Mouse (Mus musculus) heart, embryonic 14.5 days (tissue): Measurements from ENCODE around the gene Mamld1. TPM values are rescaled to one million over a fixed set of nuclear protein-coding genes. Genes with fewer than 3 reads are reported as not detected.
"Not testable (repeated sequence)": the region's sequence is repeated elsewhere in the genome, so short reads cannot be mapped to it uniquely, and the experiment has no call there.

Experiments
- ATAC-seq: fragments of 200-750 bp; cut with Nextera tagmentation; 2 replicates; pipeline ENCODE4 v1.8.0; 2017; ENCODE audit warnings: low read depth, moderate TSS enrichment; ENCODE audit not compliant: insufficient number of reproducible peaks, insufficient read depth, low FRiP score
- H3K27ac ChIP-seq, 2 experiments: fragments of 200-500 bp in 1 of 2; fragments of 300-500 bp in 1 of 2; sonication (generic) in 1 of 2; replicated peaks in 1 of 2; 2 replicates each; pipeline ENCODE4 v1.5.1; 2012 to 2014; ENCODE audit warnings: low read depth in 2 of 2, low read length in 2 of 2, control low read depth in 1 of 2, mild to moderate bottlenecking in 1 of 2, mixed read lengths in 1 of 2; ENCODE audit not compliant: control insufficient read depth in 1 of 2, insufficient read depth in 1 of 2
- H3K27me3 ChIP-seq: fragments of 300-500 bp; sonication (generic); 2 replicates; pipeline ENCODE4 v1.6.1; 2014; ENCODE audit warnings: mild to moderate bottlenecking, low read length, control low read depth; ENCODE audit not compliant: control insufficient read depth, insufficient read depth
- H3K36me3 ChIP-seq: fragments of 300-500 bp; sonication (generic); 2 replicates; pipeline ENCODE4 v1.6.1; 2014; ENCODE audit warnings: mild to moderate bottlenecking, control low read depth, low read length, mixed read lengths; ENCODE audit not compliant: control insufficient read depth, insufficient read depth
- H3K4me1 ChIP-seq, 2 experiments: fragments of 200-500 bp in 1 of 2; fragments of 300-500 bp in 1 of 2; sonication (generic) in 1 of 2; 2 replicates each; pipeline ENCODE4 v1.6.1; 2012 to 2014; ENCODE audit warnings: low read length in 2 of 2, control low read depth in 1 of 2, mixed read lengths in 1 of 2; ENCODE audit not compliant: control insufficient read depth in 2 of 2, insufficient read depth in 2 of 2
- H3K4me2 ChIP-seq: fragments of 300-500 bp; sonication (generic); 2 replicates; pipeline ENCODE4 v1.6.1; 2014; ENCODE audit warnings: mild to moderate bottlenecking, low read length
- H3K4me3 ChIP-seq, 2 experiments: fragments of 200-500 bp in 1 of 2; fragments of 300-500 bp in 1 of 2; sonication (generic) in 1 of 2; 2 replicates each; pipeline ENCODE4 v1.5.1; 2012 to 2014; ENCODE audit warnings: low read length in 2 of 2, mild to moderate bottlenecking in 2 of 2, control low read depth in 1 of 2, low read depth in 1 of 2, moderate library complexity in 1 of 2; ENCODE audit not compliant: control insufficient read depth in 1 of 2, insufficient read depth in 1 of 2
- H3K9ac ChIP-seq: fragments of 300-500 bp; sonication (generic); 2 replicates; pipeline ENCODE4 v1.6.1; 2014; ENCODE audit warnings: mild to moderate bottlenecking, low read length
- H3K9me3 ChIP-seq: fragments of 300-500 bp; sonication (generic); 2 replicates; pipeline ENCODE4 v1.6.1; 2016; ENCODE audit warnings: low read length, control low read depth; ENCODE audit not compliant: control insufficient read depth
- WGBS: fragments of 180-500 bp; shearing (Covaris S2); extraction: QIAGEN DNeasy Blood & Tissue Kit; methylation state at CpG from one replicate; pipeline ENCODE4 v1.1.7; 2014; 5-methylcytosine and 5-hydroxymethylcytosine counted together
- polyA plus RNA-seq: library from polyadenylated mRNA; unstranded; fragments of >200 nt; fragmentation: Nextera tagmentation; extraction: Ambion mirVana; gene quantifications from 2 replicates; pipeline ENCODE4 v1.2.1, GENCODE M21; 2014

Mamld1 gene
- 6.9 and 7.4 TPM in 2 replicates for polyA plus RNA-seq

DNA sequence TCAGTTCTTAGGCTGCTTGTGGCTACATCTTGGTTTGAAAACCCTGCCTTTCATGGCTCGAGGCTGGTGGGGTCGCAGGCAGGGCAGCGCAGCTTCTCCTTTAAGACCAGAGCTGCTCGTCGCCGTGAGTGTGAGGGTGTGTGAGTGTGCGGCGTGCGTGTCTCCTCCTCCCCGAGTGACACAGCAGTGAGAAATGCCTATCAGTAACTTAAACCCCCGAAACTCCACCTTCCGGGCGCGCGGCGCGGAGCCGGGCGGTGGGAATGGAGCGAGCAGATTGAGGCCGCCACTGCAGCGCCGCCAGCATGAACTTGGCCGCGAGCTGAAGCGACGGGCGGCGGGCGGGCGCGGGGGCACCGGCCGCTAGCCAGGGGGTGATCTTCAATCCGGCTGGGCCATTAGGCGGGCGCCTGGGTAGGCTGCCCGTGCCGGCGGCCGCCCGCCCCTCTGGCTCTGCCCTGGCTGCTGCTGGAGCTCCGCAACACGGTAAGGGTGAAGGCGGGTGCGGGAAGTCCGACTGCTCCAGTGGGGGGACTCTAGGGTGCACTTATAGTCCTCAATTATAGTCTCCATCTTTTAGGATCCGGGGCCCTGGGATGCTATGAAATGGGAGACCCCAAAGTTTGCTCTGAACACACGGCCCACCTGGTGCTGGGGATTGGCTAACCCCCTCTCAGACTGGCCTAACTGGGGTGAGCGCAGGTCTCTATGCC lies at the start of gene Mamld1:
TSS of gene Mamld1 (plus strand) at position 393 of the 713 bp plus-strand sequence.
- peaks cover 6% of the 10 kb centered on the region for H3K27me3 ChIP-seq
- H3K36me3 ChIP-seq, result no peaks in the 10 kb centered on the region
- H3K4me1 ChIP-seq, result peaks cover 5 to 6% of the 10 kb centered on the region in 2 experiments; a peak in 3 of 4 replicates
- peak within 1 kb of the TSS; percentile 74 for H3K9ac ChIP-seq
- peak; percentile 70 for ATAC-seq
- H3K4me3 ChIP-seq, result peak within 1 kb of the TSS; percentile 57 to 60
- 15% methylated on average over 36 of the region's 50 CpGs for WGBS
- H3K27ac ChIP-seq, result peak within 1 kb of the TSS in 1 of 2 experiments; percentile 55; a peak in 2 of 4 replicates
- peak within 1 kb of the TSS; percentile 75 for H3K4me2 ChIP-seq
- H3K9me3 ChIP-seq, result no peaks in the 10 kb centered on the region

DNA sequence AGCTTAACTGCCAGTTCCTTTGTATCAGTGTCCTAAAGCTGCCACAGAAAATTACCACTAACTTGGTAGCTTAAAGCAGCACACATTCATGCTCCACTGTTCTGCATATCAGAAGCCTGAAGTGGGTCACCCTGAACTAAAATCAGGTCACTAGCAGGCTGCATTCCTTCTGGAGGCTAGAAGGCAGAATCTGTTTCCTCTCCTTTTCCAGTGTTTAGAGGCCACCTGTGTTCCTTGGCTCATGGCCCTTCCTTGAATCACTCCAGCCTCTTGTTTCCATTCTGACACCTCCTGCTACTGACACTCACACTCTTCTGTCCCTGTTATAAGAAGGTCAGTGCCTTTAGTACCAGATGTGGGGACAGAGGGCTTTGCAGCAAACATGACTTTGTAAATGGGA lies 25.3 kb upstream of the Mamld1 start:
- Histone ChIP-seq H3K27ac (no peak overlapping the region), H3K36me3 (no peaks in the 10 kb centered on the region), H3K9ac (no peak overlapping the region), H3K4me1 (peaks cover 0 to 2% of the 10 kb centered on the region in 2 experiments; a peak in 1 of 4 replicates), H3K27me3 (no peaks in the 10 kb centered on the region), H3K4me3 (no peak overlapping the region), H3K4me2 (no peak overlapping the region), H3K9me3 (no peaks in the 10 kb centered on the region)
- no peak for ATAC-seq

DNA sequence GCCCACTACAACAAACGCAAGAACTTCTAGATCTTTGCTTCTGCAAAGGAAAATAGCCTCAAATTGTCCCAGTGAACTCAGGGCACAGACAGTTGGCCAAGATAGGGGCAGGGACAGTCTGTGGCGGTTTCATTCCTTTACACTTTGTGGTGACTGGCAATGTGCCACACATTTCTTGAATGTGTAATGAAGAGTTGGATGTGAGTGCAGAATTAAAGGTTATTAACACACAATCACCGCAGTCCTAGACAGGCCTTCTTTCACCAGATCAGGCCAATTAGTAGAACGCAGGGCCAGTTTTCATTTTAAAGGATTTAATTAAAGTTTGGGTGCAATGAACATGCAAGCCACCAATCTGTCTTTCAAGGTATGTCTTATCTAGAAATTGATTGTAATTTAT lies 22.0 kb upstream of the Mamld1 start:
- Histone ChIP-seq H3K27ac (no peak overlapping the region), H3K27me3 (no peaks in the 10 kb centered on the region), H3K9ac (no peak overlapping the region), H3K4me1 (peaks cover 0 to 2% of the 10 kb centered on the region in 2 experiments; a peak in 1 of 4 replicates), H3K36me3 (no peaks in the 10 kb centered on the region), H3K9me3 (no peaks in the 10 kb centered on the region), H3K4me3 (no peak overlapping the region), H3K4me2 (no peak overlapping the region)
- ATAC-seq, result no peak
- WGBS, result 74% methylated on average over 4 of the region's 4 CpGs

DNA sequence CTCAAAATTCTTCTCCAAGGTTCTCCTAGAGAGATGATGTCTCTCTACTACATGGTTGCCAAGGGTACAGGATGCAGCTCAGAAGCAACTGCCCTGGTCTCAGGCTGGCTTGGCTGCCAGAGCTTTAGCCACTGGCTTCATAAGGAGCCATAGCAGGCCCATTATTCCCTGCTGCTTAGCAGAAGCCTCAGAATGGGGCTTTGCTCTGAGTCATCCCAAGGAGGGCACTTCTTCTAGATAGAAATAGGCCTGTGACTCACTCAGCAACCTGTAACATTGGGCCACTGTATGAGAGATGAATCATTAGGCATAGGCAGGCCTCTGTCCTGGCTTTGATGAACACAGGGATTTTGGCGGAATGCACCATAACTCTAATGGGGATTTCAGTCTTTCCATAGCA lies 21.1 kb upstream of the Mamld1 start:
- H3K27ac ChIP-seq, H3K9ac ChIP-seq: not testable (repeated sequence)
- WGBS, result 90% methylated on average over 1 of the region's 1 CpGs

DNA sequence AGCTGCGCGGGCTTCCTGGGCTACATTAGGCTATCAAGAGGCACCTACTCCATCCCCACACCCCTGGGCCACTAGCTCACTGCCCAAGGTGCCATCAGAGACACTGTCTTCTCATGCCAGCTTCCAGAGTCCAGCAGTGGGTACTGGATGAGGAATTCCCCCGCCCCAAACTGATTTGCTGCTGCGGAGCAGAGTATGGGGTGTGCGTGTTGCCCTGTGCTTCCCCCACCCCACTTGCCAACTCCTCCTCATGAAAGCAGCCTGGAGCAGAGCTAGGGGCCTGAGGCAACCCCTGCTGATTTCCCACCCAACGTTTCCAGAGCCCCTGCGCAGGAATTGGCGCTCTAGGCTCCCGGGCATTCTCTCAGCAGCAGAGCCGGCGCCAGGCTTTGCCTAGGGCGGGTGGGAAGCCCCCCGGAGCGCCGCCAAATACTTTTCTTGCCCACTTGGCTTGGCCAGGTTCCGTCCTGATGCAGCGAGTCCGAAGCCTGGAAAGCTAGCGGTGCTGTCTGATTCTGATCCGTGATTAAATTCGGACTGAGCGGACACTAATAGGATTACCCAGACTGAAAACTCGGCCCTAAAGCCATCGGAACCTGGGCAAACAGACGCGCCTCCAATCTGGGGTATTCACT lies 738 bp downstream of the Mamld1 start:
- Histone ChIP-seq H3K4me1 (peaks cover 5 to 6% of the 10 kb centered on the region in 2 experiments; a peak in 3 of 4 replicates), H3K9ac (peak overlapping the region; percentile 74), H3K27ac (peak overlapping the region in 1 of 2 experiments; percentile 55; a peak in 1 of 4 replicates), H3K4me2 (peak overlapping the region; percentile 75), H3K9me3 (no peaks in the 10 kb centered on the region), H3K27me3 (peaks cover 6% of the 10 kb centered on the region), H3K4me3 (peak overlapping the region; percentile 57 to 60), H3K36me3 (no peaks in the 10 kb centered on the region)
- no peak for ATAC-seq
- 22% methylated on average over 26 of the region's 26 CpGs for WGBS

More for the DNA sequence above, 21.1 kb upstream of the Mamld1 start:
- not testable (repeated sequence) for H3K4me3 ChIP-seq, H3K27me3 ChIP-seq, H3K4me1 ChIP-seq, H3K9me3 ChIP-seq, H3K4me2 ChIP-seq, ATAC-seq, H3K36me3 ChIP-seq

DNA sequence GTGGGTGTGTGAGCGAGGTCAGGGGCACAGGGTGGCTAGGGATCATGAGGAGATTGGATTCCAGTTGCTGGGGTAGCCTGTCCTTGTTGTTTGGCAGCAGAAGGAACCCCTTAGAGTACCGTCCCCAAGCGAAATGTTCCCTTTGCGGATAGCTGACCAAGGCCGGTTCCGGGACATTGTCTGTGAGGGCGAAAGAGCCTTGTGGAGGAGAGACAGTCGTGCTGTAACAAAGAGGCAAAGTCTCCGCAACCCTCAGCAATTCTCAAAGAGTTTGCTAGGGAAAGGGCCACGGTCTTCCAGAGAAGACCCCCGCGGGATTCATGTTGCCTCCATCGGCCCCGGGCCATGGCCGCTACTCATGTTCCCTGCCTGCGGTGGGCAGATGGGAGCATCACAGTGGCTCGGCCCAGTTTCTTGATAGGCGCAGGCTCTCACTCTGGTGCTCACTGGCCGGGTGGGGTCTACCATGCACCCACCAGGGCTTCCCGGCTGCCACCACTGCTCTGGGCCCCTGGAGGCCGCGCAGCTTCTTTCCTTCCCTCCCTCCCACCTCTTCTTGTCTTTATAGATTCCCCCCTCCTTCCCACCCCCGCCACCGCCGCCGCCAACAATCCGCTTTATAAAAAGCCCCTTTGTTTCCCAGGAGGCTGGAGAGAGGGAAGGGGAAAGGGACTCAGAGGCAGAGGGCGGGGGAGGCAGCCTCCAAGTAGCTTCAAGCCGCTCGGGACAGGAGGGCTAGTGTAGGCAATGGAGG lies 1.5 kb downstream of the Mamld1 start:
- Histone ChIP-seq H3K9me3 (no peaks in the 10 kb centered on the region), H3K4me2 (peak overlapping the region; percentile 75), H3K4me1 (peaks cover 5 to 6% of the 10 kb centered on the region in 2 experiments; a peak in 3 of 4 replicates), H3K9ac (peak overlapping the region; percentile 74), H3K36me3 (no peaks in the 10 kb centered on the region), H3K4me3 (peak overlapping the region; percentile 57 to 60), H3K27ac (peak overlapping the region; percentile 36 to 50), H3K27me3 (peaks cover 6% of the 10 kb centered on the region)
- WGBS, result 21% methylated on average over 29 of the region's 30 CpGs
- peak; percentile 45; the same call in 1 of the 2 replicates for ATAC-seq

DNA sequence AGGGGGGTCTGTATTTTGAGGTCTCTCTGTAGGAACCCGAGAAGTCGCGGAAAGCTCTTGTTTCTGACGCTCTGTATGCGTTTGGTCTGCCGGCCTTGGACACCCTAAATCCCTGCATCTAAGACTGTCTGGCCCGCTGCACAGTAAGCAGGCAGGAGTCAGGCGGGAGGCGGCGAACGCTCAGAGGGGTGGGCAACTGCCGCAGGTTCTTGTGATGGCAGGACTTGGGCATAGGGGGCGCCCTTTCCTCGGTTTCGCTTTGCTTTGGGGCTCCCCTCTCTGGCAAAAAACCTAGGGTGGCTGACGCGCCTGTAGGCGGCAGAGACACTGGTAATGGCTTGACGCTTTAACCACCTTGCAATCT lies 2.0 kb downstream of the Mamld1 start:
- Histone ChIP-seq H3K9me3 (no peaks in the 10 kb centered on the region), H3K9ac (peak overlapping the region; percentile 74), H3K4me1 (peaks cover 5 to 6% of the 10 kb centered on the region in 2 experiments; a peak in 3 of 4 replicates), H3K27me3 (peaks cover 6% of the 10 kb centered on the region), H3K27ac (peak overlapping the region; percentile 36 to 50; a peak in 3 of 4 replicates), H3K4me2 (peak overlapping the region; percentile 75), H3K4me3 (peak overlapping the region; percentile 57 to 60), H3K36me3 (no peaks in the 10 kb centered on the region)
- ATAC-seq, result peak; percentile 33; the same call in 1 of the 2 replicates
- 20% methylated on average over 19 of the region's 19 CpGs for WGBS
